Mouse (Mus musculus) brain, embryonic 14.5 days (tissue): ENCODE data around the gene Skor1. TPM values are rescaled to one million over a fixed set of nuclear protein-coding genes. Genes with fewer than 3 reads are reported as not detected.

Experiments used
- DNase-seq: peaks from one replicate; pipeline ENCODE4 v3.0.0-alpha.2; 2011; ENCODE audit warnings: low read depth
- CTCF ChIP-seq: fragments of 200-500 bp; IDR thresholded peaks from 2 replicates; pipeline ENCODE4 v1.5.1; 2012; ENCODE audit warnings: inconsistent platforms, mild to moderate bottlenecking, moderate library complexity, borderline replicate concordance; ENCODE audit not compliant: insufficient read depth, insufficient read length; ENCODE audit errors: extremely low read depth
- POLR2A ChIP-seq: fragments of 200-500 bp; IDR thresholded peaks from 2 replicates; pipeline ENCODE4 v1.6.1; 2012; ENCODE audit warnings: mild to moderate bottlenecking, inconsistent platforms, borderline replicate concordance; ENCODE audit not compliant: poor library complexity, insufficient read depth, insufficient read length, severe bottlenecking; ENCODE audit errors: extremely low read depth
- polyA plus RNA-seq: library from polyadenylated mRNA; depleted of rRNA; stranded (reverse); fragments of >200 nt; gene quantifications from 2 replicates; pipeline ENCODE4 v1.2.3, GENCODE M21; 2012; rRNA removed

Skor1 gene
- polyA plus RNA-seq, 1 experiment: 16.7 TPM

- TF ChIP-seq POLR2A (no peak), CTCF (no peak)
- DNase-seq: no peak
These were observed 51.6 kb downstream of the Skor1 start for GRCm38 (mm10) chr9:63097204-63097603.

GRCm38 (mm10) chr9:63094030-63094429 is 54.7 kb downstream of the Skor1 start:
- no peak for TF ChIP-seq POLR2A
- TF ChIP-seq CTCF: no peak
- no peak for DNase-seq

- TF ChIP-seq CTCF (no peak), POLR2A (no peak)
These were observed 56.2 kb downstream of the Skor1 start for GRCm38 (mm10) chr9:63092567-63092966.

GRCm38 (mm10) chr9:63091971-63092528 is 56.7 kb downstream of the Skor1 start:
- TF ChIP-seq CTCF (no peak), POLR2A (no peak)

More at GRCm38 (mm10) chr9:63092567-63092966, 56.2 kb downstream of the Skor1 start:
- peak; percentile 40 for DNase-seq

GRCm38 (mm10) chr9:63091101-63091921 is 57.5 kb downstream of the Skor1 start:
- TF ChIP-seq CTCF (no peak), POLR2A (no peak)

More at GRCm38 (mm10) chr9:63091971-63092528, 56.7 kb downstream of the Skor1 start:
- peak; percentile 92 for DNase-seq

GRCm38 (mm10) chr9:63089141-63089540 is 59.6 kb downstream of the Skor1 start:
- no peak for DNase-seq
- TF ChIP-seq CTCF (no peak), POLR2A (no peak)

More at GRCm38 (mm10) chr9:63091101-63091921, 57.5 kb downstream of the Skor1 start:
- peak; percentile 37 for DNase-seq

Other genes starting within 250 kb of the Skor1 start
- gene Pias1, start 161.0 kb downstream of the Skor1 start, polyA plus RNA-seq: 35.1 and 41.2 TPM in 2 replicates
- 41.2 and 50.5 TPM in 2 replicates for gene Map2k5, start 228.9 kb upstream of the Skor1 start, polyA plus RNA-seq